Mouse (Mus musculus): ENCODE measurements at regions not wholly inside any gene's neighbourhood (a gene's known extent, or its start where the extent isn't known, plus 50 kb on each side); places are given as distances from the start of the nearest gene placed in this dataset.
A peak's percentile ranks its signal among the peaks of the same experiment; 100 is the strongest.

- no peak for DNase-seq (ENCODE audit: inconsistent ontology term)
Measured at GRCm38 (mm10) chr14:111485631-111486030, 189.3 kb upstream of the Slitrk5 start.

GRCm38 (mm10) chr14:111486912-111487311 lies 188.0 kb upstream of the Slitrk5 start:
- DNase-seq (ENCODE audit: inconsistent ontology term): peak; percentile 5
